Mouse (Mus musculus): ENCODE data around the gene Pik3r5.

Pik3r5 gene

DNA sequence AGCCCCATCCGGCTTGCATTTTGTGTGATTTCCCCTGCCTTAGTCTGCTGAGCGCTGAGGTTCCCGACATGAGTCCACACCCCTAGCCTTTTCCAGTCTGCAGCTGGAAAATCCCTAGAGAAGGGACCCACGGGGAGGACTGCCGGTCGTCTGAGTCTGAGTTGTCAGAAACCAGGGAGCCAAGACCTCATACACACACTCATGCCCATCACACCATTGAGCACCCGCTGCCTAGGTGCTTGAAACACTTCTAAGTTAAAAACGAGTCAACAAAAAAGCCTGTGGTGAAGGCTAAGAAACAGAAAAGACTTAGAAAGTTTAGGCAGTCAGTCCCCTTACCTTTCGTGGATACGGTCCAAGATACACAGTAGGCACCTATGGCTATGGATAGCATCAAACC lies 55.8 kb downstream of the Pik3r5 start:
- DNase-seq: no peak

- no peak for DNase-seq
These were observed 56.4 kb downstream of the Pik3r5 start for GRCm38 (mm10) chr11:68488256-68488824.

- no peak for DNase-seq
These were observed 57.3 kb downstream of the Pik3r5 start for GRCm38 (mm10) chr11:68489236-68489635.

DNA sequence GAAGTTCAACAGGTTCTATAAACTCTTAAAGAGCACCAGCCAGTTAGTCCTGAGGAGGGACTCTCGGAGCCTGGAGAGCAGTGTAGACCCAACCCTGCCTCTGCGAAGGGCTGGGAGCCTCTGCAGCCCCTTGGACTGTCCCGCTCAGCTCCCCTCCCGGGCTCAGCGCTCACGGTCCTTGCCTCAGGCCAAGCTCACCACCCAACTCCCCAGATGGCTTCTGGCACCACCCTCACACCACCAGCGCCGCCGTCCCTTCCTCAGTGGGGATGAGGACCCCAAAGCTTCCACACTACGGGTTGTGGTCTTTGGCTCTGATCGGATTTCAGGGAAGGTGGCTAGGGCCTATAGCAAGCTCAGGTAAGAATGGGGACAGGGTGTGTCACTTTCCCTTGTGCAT lies 60.7 kb downstream of the Pik3r5 start:
- DNase-seq: no peak

GRCm38 (mm10) chr11:68493760-68494159 lies 61.8 kb downstream of the Pik3r5 start:
- no peak for DNase-seq

DNA sequence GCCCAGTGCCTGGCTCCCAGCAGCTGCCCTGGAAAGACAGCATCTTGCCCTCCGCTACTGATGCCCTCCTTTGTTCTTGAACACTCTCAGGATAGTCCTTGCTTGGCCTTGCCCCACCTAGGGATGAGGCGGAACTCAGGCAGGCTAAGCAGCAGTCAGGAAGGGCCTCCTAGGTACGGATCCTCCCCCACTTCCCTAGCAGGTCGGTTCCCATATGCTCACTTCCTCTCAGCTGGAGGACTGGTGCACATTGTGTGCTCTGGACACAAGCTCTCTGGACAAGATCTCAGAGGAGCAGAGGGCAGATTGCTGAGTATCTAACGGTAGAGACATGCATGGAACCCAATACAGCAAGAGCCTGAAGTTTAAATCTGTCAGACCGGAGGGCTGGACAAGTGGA lies 65.2 kb downstream of the Pik3r5 start:
- no peak for DNase-seq

DNA sequence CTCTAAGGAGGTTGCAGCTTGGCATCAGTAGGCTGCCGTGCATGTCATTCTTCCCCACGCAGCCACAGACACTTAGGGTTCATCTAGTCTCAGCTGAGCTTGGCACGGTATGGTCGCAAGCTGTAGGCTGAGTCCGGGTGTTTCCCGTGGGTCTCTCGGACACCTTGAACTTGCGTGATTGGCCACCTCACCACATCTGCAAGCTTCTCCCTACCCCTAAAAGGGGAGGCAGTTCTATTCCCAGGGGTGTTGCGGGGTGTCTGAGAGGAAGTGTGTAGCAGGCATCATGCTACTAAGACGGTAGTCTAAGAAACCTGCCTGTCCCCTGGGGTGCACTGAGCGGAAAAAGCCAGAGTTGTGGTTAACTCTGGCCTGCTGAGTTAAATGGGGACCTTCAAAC lies 66.6 kb downstream of the Pik3r5 start:
- DNase-seq: no peak

DNA sequence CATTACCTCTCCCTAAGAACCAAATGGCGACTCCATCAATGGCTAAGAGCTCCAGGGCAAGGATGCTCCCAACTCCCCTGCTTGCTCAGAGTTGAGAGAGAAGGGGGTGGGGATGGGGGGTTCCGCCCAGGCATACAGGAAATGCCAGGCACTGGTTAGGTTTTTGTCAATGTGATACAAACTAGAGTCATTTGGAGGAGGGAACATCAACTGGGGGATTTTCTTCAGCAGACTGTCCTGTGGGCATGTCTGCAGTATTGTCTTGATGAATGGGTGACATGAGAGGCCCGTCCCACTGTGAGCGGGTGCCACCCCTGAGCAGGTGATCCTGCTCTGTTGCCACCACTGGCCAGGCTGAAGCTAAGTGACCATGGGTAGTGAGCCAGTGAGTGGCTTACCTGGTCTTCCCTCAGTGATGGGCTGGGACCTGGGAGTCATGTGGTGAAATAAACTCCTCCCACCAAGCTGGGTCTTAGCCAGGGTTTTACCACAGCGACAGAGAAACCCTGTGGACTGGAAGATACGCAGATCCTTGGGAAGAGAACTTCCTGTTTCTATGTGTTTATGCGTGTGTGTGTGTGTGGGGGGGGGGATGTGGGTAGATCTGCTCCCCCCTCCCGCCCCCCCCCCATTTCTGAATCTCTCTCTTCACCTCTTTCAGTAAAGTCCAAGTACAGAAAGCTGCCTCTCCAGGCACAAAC lies 67.2 kb downstream of the Pik3r5 start:
- DNase-seq: no peak

DNA sequence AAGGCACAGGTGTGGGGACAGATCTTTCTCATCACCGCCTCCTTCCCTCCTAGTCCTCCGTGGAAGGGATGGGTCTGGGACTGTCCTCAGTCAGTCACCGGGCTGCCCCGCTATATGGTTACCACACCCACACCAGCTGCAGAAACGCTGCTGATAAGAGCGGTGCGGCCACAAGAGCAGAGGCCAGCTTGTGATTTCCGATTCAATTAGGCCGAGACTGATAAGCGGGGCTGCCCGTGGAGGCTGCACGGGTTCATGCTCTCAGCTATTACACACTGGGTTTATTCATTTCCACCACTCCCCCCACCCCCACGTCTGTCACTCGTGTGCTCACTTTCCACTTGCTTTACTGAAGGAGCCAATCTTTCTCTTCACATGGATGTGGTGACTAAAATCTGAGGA lies 69.0 kb downstream of the Pik3r5 start:
- no peak for DNase-seq

DNA sequence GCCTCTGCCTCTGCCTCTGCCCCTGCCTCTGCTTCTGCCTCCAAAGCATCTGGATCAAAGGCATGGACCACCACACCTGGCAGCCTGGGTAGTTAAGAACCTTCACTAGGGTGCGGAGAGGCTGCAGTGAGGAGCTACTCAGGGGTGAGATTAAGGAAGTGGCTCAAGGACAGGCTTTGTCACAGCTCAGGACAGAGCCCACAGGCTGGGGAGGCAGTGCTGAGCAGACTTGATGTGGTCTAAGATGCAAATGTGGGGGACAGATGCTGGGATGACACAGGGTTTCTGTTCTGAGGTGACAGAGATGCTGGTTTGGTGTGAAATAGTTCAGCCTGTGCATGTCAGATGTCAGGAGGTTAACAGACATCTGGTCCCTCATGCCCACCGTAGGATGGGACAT lies 70.5 kb downstream of the Pik3r5 start:
- no peak for DNase-seq

DNA sequence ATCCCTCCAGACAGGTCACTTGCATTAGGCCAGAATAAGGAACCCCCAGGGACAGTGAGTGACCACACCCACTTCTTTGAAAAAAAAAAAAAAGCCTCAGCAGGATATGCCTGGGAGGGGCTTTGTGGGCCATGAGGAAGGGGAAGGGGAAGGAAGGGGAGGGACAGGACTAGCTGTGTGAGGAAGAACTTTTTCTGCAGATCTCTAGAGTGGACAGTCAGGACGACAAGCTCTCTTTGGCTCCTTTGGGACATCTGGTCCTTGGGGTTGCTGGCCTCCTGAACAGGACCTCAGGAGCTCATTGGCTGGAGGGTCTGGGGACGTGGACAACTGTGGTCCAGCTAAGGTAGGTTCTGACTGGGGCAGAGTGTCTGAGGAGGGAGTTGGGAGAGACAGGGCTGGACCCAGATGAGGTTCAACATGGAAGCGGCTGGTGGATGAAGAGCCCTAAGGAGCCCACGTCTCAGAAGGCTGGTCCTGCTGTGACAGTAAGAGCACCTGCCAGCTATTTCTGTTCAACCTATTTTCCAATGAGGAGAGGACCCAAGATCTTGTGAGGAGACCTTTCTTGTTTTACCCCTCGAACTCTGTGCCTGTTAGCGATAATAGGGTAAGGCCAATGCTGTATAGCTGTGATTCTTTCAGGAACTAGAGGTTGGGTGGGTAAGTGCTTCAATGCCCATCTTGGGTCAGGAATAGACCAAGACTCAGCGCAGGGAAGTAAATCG lies 71.1 kb downstream of the Pik3r5 start, which contains the start of gene Pik3r6:
Gene Pik3r6 (plus strand): TSS at position 118 of the 728 bp plus-strand sequence.
- peak; percentile 64 for DNase-seq

DNA sequence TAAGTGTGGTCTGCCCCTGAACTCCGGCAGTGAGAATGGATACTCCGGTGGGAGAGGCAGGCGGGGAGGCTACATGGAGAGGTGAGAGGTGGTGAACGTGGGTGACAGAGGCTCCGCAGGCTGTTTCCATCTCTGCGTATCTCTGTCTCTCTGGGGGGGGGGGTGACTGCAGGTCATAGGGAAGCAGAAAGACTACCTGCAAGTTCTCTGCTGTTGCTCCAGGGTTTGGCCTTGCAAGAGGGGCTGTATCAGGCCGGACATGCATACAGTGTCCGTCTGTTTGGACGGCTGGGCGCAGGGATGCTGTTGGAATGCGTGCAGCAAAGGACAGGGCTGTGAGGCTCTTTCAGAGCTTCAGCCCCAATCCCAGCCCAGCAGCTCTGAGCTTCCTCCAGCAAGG lies 73.0 kb downstream of the Pik3r5 start:
- DNase-seq: no peak

DNA sequence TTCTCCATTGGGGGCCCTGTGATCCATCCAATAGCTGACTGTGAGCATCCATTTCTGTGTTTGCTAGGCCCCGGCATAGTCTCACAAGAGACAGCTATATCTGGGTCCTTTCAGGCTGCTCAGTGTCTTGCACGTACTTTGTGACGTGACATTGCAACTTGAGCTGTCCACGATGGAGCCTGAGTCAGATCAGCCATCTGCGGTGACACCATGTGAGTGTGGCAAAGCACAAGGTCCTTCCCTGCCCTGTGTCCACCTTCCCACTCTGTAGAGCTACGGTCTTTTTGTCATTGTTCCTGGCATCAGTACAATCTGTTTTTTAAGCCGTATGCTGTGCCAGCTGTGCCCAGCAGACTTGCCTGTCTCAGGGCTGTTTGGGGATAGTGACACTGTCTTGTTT lies 75.3 kb downstream of the Pik3r5 start:
- DNase-seq: no peak

- no peak for DNase-seq
These were observed 76.7 kb downstream of the Pik3r5 start for GRCm38 (mm10) chr11:68508619-68509018.

GRCm38 (mm10) chr11:68509194-68509593 lies 77.3 kb downstream of the Pik3r5 start:
- no peak for DNase-seq

DNA sequence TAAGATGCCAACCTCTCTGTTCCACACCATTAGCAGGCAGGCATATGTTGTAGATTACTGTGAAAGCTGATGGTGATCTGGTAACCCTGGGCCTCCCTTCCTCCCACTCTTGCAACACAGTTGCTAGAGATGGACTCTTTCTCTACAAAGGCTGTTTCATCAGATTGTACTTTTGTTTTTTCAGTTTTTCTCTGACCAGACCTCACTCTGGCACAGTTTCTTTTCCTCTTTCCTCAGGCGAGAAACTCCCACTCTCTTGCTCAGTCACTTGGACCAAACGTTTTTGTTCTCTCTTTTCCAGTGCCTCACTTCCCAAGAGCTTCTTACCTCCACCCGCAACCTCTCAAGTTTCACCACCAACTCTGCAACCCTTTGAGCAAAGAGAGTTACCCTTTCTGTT lies 82.0 kb downstream of the Pik3r5 start:
- no peak for DNase-seq

DNA sequence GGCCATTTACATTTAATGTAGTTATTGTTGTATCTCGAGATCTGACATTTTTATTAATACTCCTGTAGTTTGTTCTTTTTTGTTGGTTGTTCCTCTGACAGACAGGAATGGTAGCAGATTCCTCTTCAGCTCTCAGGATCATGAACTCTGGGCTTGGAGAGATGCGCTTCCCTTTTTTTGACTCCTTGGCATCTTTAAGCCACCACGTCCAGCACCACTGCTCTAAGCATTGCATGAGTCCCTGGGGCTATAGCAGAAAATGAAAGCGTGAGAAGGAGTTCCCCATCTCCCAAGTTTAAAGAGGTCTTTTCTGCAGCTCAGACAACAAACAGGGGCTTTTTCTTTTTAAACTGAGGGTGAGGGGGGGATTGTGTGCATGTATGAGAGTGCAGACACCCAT lies 87.4 kb downstream of the Pik3r5 start:
- DNase-seq: no peak

DNA sequence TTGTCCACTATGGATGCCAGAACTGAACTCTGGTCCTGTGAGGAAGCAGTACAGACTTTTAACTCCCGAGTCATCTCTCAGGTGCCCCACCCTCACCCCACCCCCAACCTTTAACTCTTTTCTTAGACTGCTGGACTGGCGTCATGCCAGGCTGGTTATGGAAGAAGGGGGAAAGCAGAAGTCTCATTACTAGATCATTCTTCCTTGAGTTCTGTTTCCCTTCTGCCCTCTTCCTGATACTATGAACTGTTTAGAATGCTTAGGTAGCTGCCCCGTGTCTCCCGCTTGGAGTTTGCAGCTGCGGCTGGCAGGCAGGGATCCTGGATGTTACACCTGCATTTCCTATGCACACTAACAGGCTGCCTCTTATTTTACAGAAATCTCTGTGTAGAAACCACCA lies 87.9 kb downstream of the Pik3r5 start:
- no peak for DNase-seq

DNA sequence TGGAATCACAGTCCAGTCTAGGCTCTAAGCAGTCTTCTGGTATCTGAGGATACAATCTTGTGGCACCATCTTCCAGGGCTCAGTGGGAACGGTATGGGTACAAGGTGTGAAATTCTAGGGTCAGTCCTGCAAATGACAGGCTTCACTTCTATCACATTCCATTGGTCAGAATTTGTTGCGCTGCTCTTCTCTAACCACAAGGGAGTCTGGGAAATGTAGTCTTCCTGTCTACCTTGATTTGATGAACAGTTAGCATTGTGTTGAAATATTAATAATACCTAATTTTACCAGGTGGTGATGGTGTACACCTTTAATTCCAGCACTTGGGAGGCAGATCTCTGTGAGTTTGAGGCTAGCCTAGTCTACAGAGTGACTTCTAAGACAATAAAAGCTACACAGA lies 88.5 kb downstream of the Pik3r5 start:
- no peak for DNase-seq

GRCm38 (mm10) chr11:68521352-68521751 lies 89.4 kb downstream of the Pik3r5 start:
- no peak for DNase-seq

GRCm38 (mm10) chr11:68526441-68526840 lies 94.5 kb downstream of the Pik3r5 start:
- DNase-seq: no peak

- DNase-seq: peak; percentile 84
These were observed 99.3 kb downstream of the Pik3r5 start for GRCm38 (mm10) chr11:68531066-68531806.

DNA sequence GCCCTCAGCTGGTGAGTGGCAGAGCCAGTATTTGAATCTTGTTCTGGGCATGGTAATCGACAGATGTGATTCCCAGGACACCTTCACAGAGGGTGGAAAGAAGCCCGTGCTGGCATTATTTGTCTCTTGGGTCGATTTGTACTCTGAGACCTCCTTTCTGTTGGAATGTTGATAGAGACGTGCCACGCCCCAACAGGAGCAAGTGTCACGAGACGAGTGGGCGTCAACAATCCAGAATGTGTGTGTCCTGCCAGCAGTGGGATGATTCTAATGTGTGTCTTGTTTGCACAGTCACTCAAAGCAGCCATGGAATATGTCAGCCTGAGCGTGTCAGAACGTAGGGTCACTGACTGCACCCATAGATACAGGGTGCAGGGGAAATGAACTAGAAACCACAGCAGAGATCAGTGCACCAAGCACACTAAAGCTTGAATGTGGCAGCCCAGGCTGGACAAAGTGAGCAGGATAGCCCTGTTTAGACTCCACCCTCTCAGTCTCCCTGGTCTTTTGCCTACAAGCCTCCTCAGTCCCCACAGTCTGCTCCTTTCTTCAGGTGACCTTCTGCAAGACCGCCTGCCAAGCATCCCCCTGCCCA lies 100.1 kb downstream of the Pik3r5 start:
- DNase-seq: peak; percentile 40
